Mouse (Mus musculus): ENCODE results near the gene Srebf2. TPM values are rescaled to one million over a fixed set of nuclear protein-coding genes. Genes with fewer than 3 reads are reported as not detected.

Gene Srebf2
- total RNA-seq, 1 experiment: 173 TPM

DNA sequence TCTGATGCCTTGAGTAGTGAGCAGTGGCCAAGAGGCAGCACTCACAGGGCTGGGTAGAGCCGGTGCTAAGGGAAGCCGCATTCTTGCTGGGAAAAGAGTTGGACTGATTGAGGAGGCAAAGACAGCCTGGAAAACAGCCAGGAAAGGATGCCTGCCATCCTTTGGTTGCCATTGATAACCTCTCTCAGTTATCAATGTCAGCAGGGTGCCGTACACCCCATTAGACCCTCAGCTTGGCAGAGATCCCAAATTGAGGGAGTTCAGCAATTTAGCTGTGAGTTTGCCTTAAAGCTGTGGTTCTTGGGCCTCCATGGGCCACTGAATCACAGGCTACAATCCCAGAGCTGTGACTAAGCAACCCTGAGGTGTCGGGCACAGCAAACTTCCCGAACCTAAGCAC is 34.1 kb downstream of the Srebf2 start:
- H3K4me3 ChIP-seq (ENCODE audit: insufficient read depth in 1 of 2, low read depth in 1 of 2, low read length in 2 of 2, poor library complexity in 1 of 2, severe bottlenecking in 1 of 2): no peak overlapping the region
- H3K9ac ChIP-seq (ENCODE audit: insufficient read depth, low read depth, low read length, poor library complexity, severe bottlenecking): no peak overlapping the region
- H3K27ac ChIP-seq (ENCODE audit: insufficient read depth, low read depth, low read length, poor library complexity, severe bottlenecking): no peak overlapping the region
- peaks cover 90% of the 10 kb centered on the region for H3K36me3 ChIP-seq (ENCODE audit: control insufficient read depth, insufficient read depth, low read length, poor library complexity, severe bottlenecking)
- TF ChIP-seq ZC3H11A (IDR thresholded peaks at IDR 0.05; ENCODE audit: borderline replicate concordance, low read depth, low read length) (no peak), ZNF384 (IDR thresholded peaks at IDR 0.05; ENCODE audit: low read depth, low read length) (no peak), MAFK (IDR thresholded peaks at IDR 0.05; ENCODE audit: insufficient read depth, low read depth, low read length) (no peak), CHD2 (IDR thresholded peaks at IDR 0.05; ENCODE audit: low read depth, low read length) (no peak), HCFC1 (IDR thresholded peaks at IDR 0.05; ENCODE audit: borderline replicate concordance, insufficient read depth, low read length) (no peak)
- H3K4me1 ChIP-seq (ENCODE audit: control insufficient read depth in 2 of 2, insufficient read depth in 2 of 2, low read length in 2 of 2, poor library complexity in 1 of 2): peaks cover 0 to 5% of the 10 kb centered on the region in 2 experiments; a peak in 2 of 4 replicates
- in situ Hi-C loops (cut with MboI; ENCODE audit: low sequenced_read_pairs in 2 of 2, unreplicated experiment in 2 of 2): no loop called here
- DNase-seq (ENCODE audit: low read depth, low spot score): no peak
- H3K9me3 ChIP-seq (ENCODE audit: control insufficient read depth, insufficient read depth, low read depth, low read length): no peaks in the 10 kb centered on the region

DNA sequence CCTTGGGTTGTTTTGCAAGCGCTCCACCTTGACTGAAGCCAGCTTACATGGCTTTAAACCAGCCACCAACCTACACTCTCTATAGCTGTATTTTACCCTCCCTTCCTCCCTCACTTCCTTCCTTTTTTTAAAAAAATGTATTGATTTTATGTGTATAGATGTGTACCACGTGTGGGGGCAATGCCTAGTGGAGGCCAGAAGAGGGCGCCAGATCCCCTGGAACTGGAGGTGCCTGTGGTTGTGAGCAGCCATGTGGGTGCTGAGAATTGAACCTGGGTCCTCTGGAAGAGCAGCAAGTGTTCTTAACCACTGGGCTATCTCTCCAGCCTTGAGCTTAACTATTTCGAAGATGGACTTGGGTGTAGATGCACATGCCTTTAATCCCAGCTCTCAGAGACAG is 35.3 kb downstream of the Srebf2 start:
- DNase-seq (ENCODE audit: low read depth, low spot score): no peak
- no peak overlapping the region for H3K4me3 ChIP-seq (ENCODE audit: insufficient read depth in 1 of 2, low read depth in 1 of 2, low read length in 2 of 2, poor library complexity in 1 of 2, severe bottlenecking in 1 of 2)
- no peaks in the 10 kb centered on the region for H3K9me3 ChIP-seq (ENCODE audit: control insufficient read depth, insufficient read depth, low read depth, low read length)
- peaks cover 0 to 8% of the 10 kb centered on the region in 2 experiments; a peak in 1 of 4 replicates for H3K4me1 ChIP-seq (ENCODE audit: control insufficient read depth in 2 of 2, insufficient read depth in 2 of 2, low read length in 2 of 2, poor library complexity in 1 of 2)
- no peak overlapping the region for H3K9ac ChIP-seq (ENCODE audit: insufficient read depth, low read depth, low read length, poor library complexity, severe bottlenecking)
- TF ChIP-seq ZNF384 (IDR thresholded peaks at IDR 0.05; ENCODE audit: low read depth, low read length) (no peak), MAFK (IDR thresholded peaks at IDR 0.05; ENCODE audit: insufficient read depth, low read depth, low read length) (no peak), CHD2 (IDR thresholded peaks at IDR 0.05; ENCODE audit: low read depth, low read length) (no peak), HCFC1 (IDR thresholded peaks at IDR 0.05; ENCODE audit: borderline replicate concordance, insufficient read depth, low read length) (no peak), ZC3H11A (IDR thresholded peaks at IDR 0.05; ENCODE audit: borderline replicate concordance, low read depth, low read length) (no peak)
- no peak overlapping the region for H3K27ac ChIP-seq (ENCODE audit: insufficient read depth, low read depth, low read length, poor library complexity, severe bottlenecking)
- in situ Hi-C loops (cut with MboI; ENCODE audit: low sequenced_read_pairs in 2 of 2, unreplicated experiment in 2 of 2): no loop called here
- H3K36me3 ChIP-seq (ENCODE audit: control insufficient read depth, insufficient read depth, low read length, poor library complexity, severe bottlenecking): peaks cover 90% of the 10 kb centered on the region

GRCm38 (mm10) chr15:82183596-82183995 is 36.6 kb downstream of the Srebf2 start:
- no peak overlapping the region for H3K4me3 ChIP-seq (ENCODE audit: insufficient read depth in 1 of 2, low read depth in 1 of 2, low read length in 2 of 2, poor library complexity in 1 of 2, severe bottlenecking in 1 of 2)
- no peak overlapping the region for H3K9ac ChIP-seq (ENCODE audit: insufficient read depth, low read depth, low read length, poor library complexity, severe bottlenecking)
- no peak for TF ChIP-seq ZC3H11A (IDR thresholded peaks at IDR 0.05; ENCODE audit: borderline replicate concordance, low read depth, low read length)
- no peak for TF ChIP-seq CHD2 (IDR thresholded peaks at IDR 0.05; ENCODE audit: low read depth, low read length)
- TF ChIP-seq HCFC1 (IDR thresholded peaks at IDR 0.05; ENCODE audit: borderline replicate concordance, insufficient read depth, low read length): no peak
- no peak for TF ChIP-seq ZNF384 (IDR thresholded peaks at IDR 0.05; ENCODE audit: low read depth, low read length)
- no peak for TF ChIP-seq MAFK (IDR thresholded peaks at IDR 0.05; ENCODE audit: insufficient read depth, low read depth, low read length)
- no peaks in the 10 kb centered on the region for H3K9me3 ChIP-seq (ENCODE audit: control insufficient read depth, insufficient read depth, low read depth, low read length)
- no peak overlapping the region for H3K27ac ChIP-seq (ENCODE audit: insufficient read depth, low read depth, low read length, poor library complexity, severe bottlenecking)
- in situ Hi-C loops (cut with MboI; ENCODE audit: low sequenced_read_pairs in 2 of 2, unreplicated experiment in 2 of 2): no loop called here
- no peak for DNase-seq (ENCODE audit: low read depth, low spot score)
- peaks cover 80% of the 10 kb centered on the region for H3K36me3 ChIP-seq (ENCODE audit: control insufficient read depth, insufficient read depth, low read length, poor library complexity, severe bottlenecking)
- H3K4me1 ChIP-seq (ENCODE audit: control insufficient read depth in 2 of 2, insufficient read depth in 2 of 2, low read length in 2 of 2, poor library complexity in 1 of 2): peaks cover 2 to 15% of the 10 kb centered on the region in 2 experiments

GRCm38 (mm10) chr15:82184183-82184582 is 37.2 kb downstream of the Srebf2 start:
- TF ChIP-seq ZNF384 (IDR thresholded peaks at IDR 0.05; ENCODE audit: low read depth, low read length): no peak
- TF ChIP-seq MAFK (IDR thresholded peaks at IDR 0.05; ENCODE audit: insufficient read depth, low read depth, low read length): no peak
- no peak for TF ChIP-seq CHD2 (IDR thresholded peaks at IDR 0.05; ENCODE audit: low read depth, low read length)
- TF ChIP-seq HCFC1 (IDR thresholded peaks at IDR 0.05; ENCODE audit: borderline replicate concordance, insufficient read depth, low read length): no peak
- TF ChIP-seq ZC3H11A (IDR thresholded peaks at IDR 0.05; ENCODE audit: borderline replicate concordance, low read depth, low read length): no peak
- no peak overlapping the region for H3K4me3 ChIP-seq (ENCODE audit: insufficient read depth in 1 of 2, low read depth in 1 of 2, low read length in 2 of 2, poor library complexity in 1 of 2, severe bottlenecking in 1 of 2)
- DNase-seq (ENCODE audit: low read depth, low spot score): no peak
- no peak overlapping the region for H3K9ac ChIP-seq (ENCODE audit: insufficient read depth, low read depth, low read length, poor library complexity, severe bottlenecking)
- peaks cover 74% of the 10 kb centered on the region for H3K36me3 ChIP-seq (ENCODE audit: control insufficient read depth, insufficient read depth, low read length, poor library complexity, severe bottlenecking)
- no peaks in the 10 kb centered on the region for H3K9me3 ChIP-seq (ENCODE audit: control insufficient read depth, insufficient read depth, low read depth, low read length)
- H3K4me1 ChIP-seq (ENCODE audit: control insufficient read depth in 2 of 2, insufficient read depth in 2 of 2, low read length in 2 of 2, poor library complexity in 1 of 2): peaks cover 2 to 15% of the 10 kb centered on the region in 2 experiments
- no peak overlapping the region for H3K27ac ChIP-seq (ENCODE audit: insufficient read depth, low read depth, low read length, poor library complexity, severe bottlenecking)
- in situ Hi-C loops (cut with MboI; ENCODE audit: low sequenced_read_pairs in 2 of 2, unreplicated experiment in 2 of 2): no loop called here

- no peaks in the 10 kb centered on the region for H3K9me3 ChIP-seq (ENCODE audit: control insufficient read depth, insufficient read depth, low read depth, low read length)
- TF ChIP-seq CHD2 (IDR thresholded peaks at IDR 0.05; ENCODE audit: low read depth, low read length): no peak
- no peak for TF ChIP-seq ZC3H11A (IDR thresholded peaks at IDR 0.05; ENCODE audit: borderline replicate concordance, low read depth, low read length)
- no peak for TF ChIP-seq HCFC1 (IDR thresholded peaks at IDR 0.05; ENCODE audit: borderline replicate concordance, insufficient read depth, low read length)
- no peak for TF ChIP-seq ZNF384 (IDR thresholded peaks at IDR 0.05; ENCODE audit: low read depth, low read length)
- no peak for TF ChIP-seq MAFK (IDR thresholded peaks at IDR 0.05; ENCODE audit: insufficient read depth, low read depth, low read length)
- DNase-seq (ENCODE audit: low read depth, low spot score): no peak
- no peak overlapping the region for H3K4me3 ChIP-seq (ENCODE audit: insufficient read depth in 1 of 2, low read depth in 1 of 2, low read length in 2 of 2, poor library complexity in 1 of 2, severe bottlenecking in 1 of 2)
- H3K9ac ChIP-seq (ENCODE audit: insufficient read depth, low read depth, low read length, poor library complexity, severe bottlenecking): no peak overlapping the region
- H3K4me1 ChIP-seq (ENCODE audit: control insufficient read depth in 2 of 2, insufficient read depth in 2 of 2, low read length in 2 of 2, poor library complexity in 1 of 2): peaks cover 2 to 15% of the 10 kb centered on the region in 2 experiments
- H3K36me3 ChIP-seq (ENCODE audit: control insufficient read depth, insufficient read depth, low read length, poor library complexity, severe bottlenecking): peaks cover 73% of the 10 kb centered on the region
- no peak overlapping the region for H3K27ac ChIP-seq (ENCODE audit: insufficient read depth, low read depth, low read length, poor library complexity, severe bottlenecking)
- in situ Hi-C loops (cut with MboI; ENCODE audit: low sequenced_read_pairs in 2 of 2, unreplicated experiment in 2 of 2): no loop called here
Observed at GRCm38 (mm10) chr15:82184656-82185055, 37.7 kb downstream of the Srebf2 start.

All from ES-E14 (cell line).